Mouse (Mus musculus): ENCODE data around the gene Vmn1r77. TPM values are rescaled to one million over a fixed set of nuclear protein-coding genes. Genes with fewer than 3 reads are reported as not detected.
A peak's percentile ranks its signal among the peaks of the same experiment; 100 is the strongest.
"Not testable (repeated sequence)": the region's sequence is repeated elsewhere in the genome, so short reads cannot be mapped to it uniquely, and the experiment has no call there.

The Vmn1r77 gene
- polyA plus RNA-seq (2015; fragmentation: Nextera tagmentation; extraction: Ambion mirVana): not detected in 2 replicates

GRCm38 (mm10) chr7:12036452-12036851 is at the start of gene Vmn1r77:
Gene Vmn1r77 (plus strand): TSS chr7:12036752.
- H3K36me3 ChIP-seq; H3K4me3 ChIP-seq (replicated peaks); H3K9ac ChIP-seq; H3K27me3 ChIP-seq; ATAC-seq (replicated peaks; ENCODE audit: low FRiP score); H3K4me2 ChIP-seq; H3K9me3 ChIP-seq (replicated peaks); H3K4me1 ChIP-seq; H3K27ac ChIP-seq: not testable (repeated sequence)

DNA sequence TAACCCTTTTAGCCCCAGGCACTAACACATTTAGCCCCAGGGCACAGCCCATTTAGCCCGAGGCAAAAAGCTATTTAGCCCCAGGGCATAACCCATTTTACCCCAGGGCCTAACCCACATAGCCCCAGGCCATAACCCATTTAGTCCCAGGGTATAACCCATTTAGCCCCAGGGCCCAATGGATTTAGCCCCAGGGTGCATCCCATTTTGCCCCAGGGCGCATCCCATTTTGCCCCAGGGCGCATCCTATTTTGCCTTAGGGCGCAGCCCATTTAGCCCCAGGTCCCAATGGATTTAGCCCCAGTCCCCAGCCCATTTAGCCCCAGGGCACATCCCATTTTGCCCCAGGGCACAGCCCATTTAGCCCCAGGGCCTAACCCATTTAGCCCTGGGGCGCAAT is 25.1 kb upstream of the Vmn1r77 start:
- 0 out of 2 replicates have a peak, but pooled peaks have one; percentile 31 for ATAC-seq (replicated peaks; ENCODE audit: low FRiP score)
- not testable (repeated sequence) for H3K4me2 ChIP-seq
- peaks cover 58% of the 10 kb centered on the region for H3K9me3 ChIP-seq (replicated peaks)

DNA sequence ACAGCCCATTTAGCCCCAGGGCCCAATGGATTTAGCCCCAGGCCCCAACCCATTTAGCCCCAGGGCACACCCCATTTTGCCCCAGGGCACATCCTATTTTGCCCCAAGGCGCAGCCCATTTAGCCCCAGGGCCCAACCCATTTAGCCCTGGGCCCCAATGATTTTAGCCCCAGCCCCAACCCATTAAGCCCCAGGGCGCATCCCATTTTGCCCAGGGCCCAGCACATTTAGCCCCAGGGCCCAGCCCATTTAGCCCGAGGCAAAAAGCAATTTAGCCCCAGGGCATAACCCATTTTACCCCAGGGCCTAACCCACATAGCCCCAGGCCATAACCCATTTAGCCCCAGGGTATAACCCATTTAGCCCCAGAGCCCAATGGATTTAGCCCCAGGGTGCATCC is 24.2 kb upstream of the Vmn1r77 start:
- H3K36me3 ChIP-seq; H3K4me3 ChIP-seq (replicated peaks); ATAC-seq (replicated peaks; ENCODE audit: low FRiP score); H3K4me2 ChIP-seq; H3K4me1 ChIP-seq; H3K27me3 ChIP-seq; H3K27ac ChIP-seq; H3K9ac ChIP-seq: not testable (repeated sequence)
- 91% methylated on average over 3 of the region's 3 CpGs for WGBS
- H3K9me3 ChIP-seq (replicated peaks): peaks cover 64% of the 10 kb centered on the region

More for the DNA sequence above, 25.1 kb upstream of the Vmn1r77 start:
- H3K4me3 ChIP-seq (replicated peaks); H3K27ac ChIP-seq; H3K36me3 ChIP-seq; H3K27me3 ChIP-seq; H3K9ac ChIP-seq; H3K4me1 ChIP-seq: not testable (repeated sequence)
- WGBS: 94% methylated on average over 5 of the region's 5 CpGs

DNA sequence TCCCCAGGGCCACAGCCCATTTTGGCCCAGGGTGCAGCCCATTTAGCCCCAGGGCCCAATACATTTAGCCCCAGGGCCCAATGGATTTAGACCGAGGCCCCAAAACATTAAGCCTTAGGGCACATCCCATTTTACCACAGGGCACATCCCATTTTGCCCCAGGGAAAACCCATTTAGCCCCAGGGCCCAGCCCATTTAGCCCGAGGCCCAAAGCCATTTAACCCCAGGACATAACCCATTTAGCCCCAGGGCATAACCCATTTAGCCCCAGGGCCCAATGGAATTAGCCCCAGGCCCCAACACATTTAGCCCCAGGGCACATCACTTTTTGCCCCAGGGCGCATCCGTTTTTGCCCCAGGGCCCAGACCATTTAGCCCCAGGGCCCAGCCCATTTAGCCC is 23.4 kb upstream of the Vmn1r77 start:
- Histone ChIP-seq H3K4me2 (no peak overlapping the region), H3K36me3 (0 out of 2 replicates have a peak, but pooled peaks cover 6% of the 10 kb centered on the region), H3K4me3 (replicated peaks) (no peak overlapping the region), H3K9ac (no peak overlapping the region), H3K27me3 (no peaks in the 10 kb centered on the region), H3K9me3 (replicated peaks) (peaks cover 68% of the 10 kb centered on the region), H3K4me1 (no peaks in the 10 kb centered on the region), H3K27ac (no peak overlapping the region)
- WGBS: 80% methylated on average over 4 of the region's 4 CpGs
- ATAC-seq (replicated peaks; ENCODE audit: low FRiP score): no peak

GRCm38 (mm10) chr7:12017829-12018228 is 18.7 kb upstream of the Vmn1r77 start:
- WGBS: 87% methylated on average over 2 of the region's 2 CpGs

GRCm38 (mm10) chr7:12040664-12041063 is 4.1 kb downstream of the Vmn1r77 start:
- no peaks in the 10 kb centered on the region for H3K36me3 ChIP-seq
- H3K9ac ChIP-seq: no peak overlapping the region
- no peak overlapping the region for H3K27ac ChIP-seq
- ATAC-seq (replicated peaks; ENCODE audit: low FRiP score): no peak
- no peaks in the 10 kb centered on the region for H3K27me3 ChIP-seq
- no peaks in the 10 kb centered on the region for H3K4me1 ChIP-seq
- WGBS: 81% methylated on average over 2 of the region's 2 CpGs
- peaks cover 3% of the 10 kb centered on the region; the same call in 1 of the 2 replicates for H3K9me3 ChIP-seq (replicated peaks)
- no peak overlapping the region for H3K4me2 ChIP-seq
- H3K4me3 ChIP-seq (replicated peaks): no peak overlapping the region

More at GRCm38 (mm10) chr7:12017829-12018228, 18.7 kb upstream of the Vmn1r77 start:
- H3K36me3 ChIP-seq; H3K27ac ChIP-seq; H3K4me2 ChIP-seq; H3K9ac ChIP-seq; ATAC-seq (replicated peaks; ENCODE audit: low FRiP score); H3K4me3 ChIP-seq (replicated peaks); H3K27me3 ChIP-seq; H3K4me1 ChIP-seq: not testable (repeated sequence)
- peaks cover 50% of the 10 kb centered on the region for H3K9me3 ChIP-seq (replicated peaks)

Other genes with a start within 250 kb of the Vmn1r77 start
- gene Vmn1r74, start 202.8 kb upstream of the Vmn1r77 start, polyA plus RNA-seq (2015; fragmentation: Nextera tagmentation; extraction: Ambion mirVana): not detected in 2 replicates
- gene Vmn1r75, start 162.1 kb upstream of the Vmn1r77 start, polyA plus RNA-seq (2015; fragmentation: Nextera tagmentation; extraction: Ambion mirVana): not detected in 2 replicates
- not detected in 2 replicates for gene Vmn1r76, start 98.5 kb upstream of the Vmn1r77 start, polyA plus RNA-seq (2015; fragmentation: Nextera tagmentation; extraction: Ambion mirVana)
- not detected in 2 replicates for gene Vmn1r78, start 113.5 kb downstream of the Vmn1r77 start, polyA plus RNA-seq (2015; fragmentation: Nextera tagmentation; extraction: Ambion mirVana)
- gene Vmn1r79, start 134.5 kb downstream of the Vmn1r77 start, polyA plus RNA-seq (2015; fragmentation: Nextera tagmentation; extraction: Ambion mirVana): not detected in 2 replicates
- gene Vmn1r80, start 152.5 kb downstream of the Vmn1r77 start, polyA plus RNA-seq (2015; fragmentation: Nextera tagmentation; extraction: Ambion mirVana): not detected in 2 replicates
- gene Vmn1r81, start 231.5 kb downstream of the Vmn1r77 start, polyA plus RNA-seq (2015; fragmentation: Nextera tagmentation; extraction: Ambion mirVana): not detected in 2 replicates

Data from kidney, embryonic 15.5 days (tissue).